Mouse (Mus musculus): Measurements from ENCODE around the gene Myo1c.

- TF ChIP-seq GATA1 (IDR thresholded peaks at IDR 0.05; ENCODE audit: borderline replicate concordance, low read length), result no peak
- TF ChIP-seq FLI1 (IDR thresholded peaks at IDR 0.05; ENCODE audit: low read length), result no peak
Measured at GRCm38 (mm10) chr11:75614769-75615168, 35.5 kb upstream of the Myo1c start.

All from megakaryocyte, embryonic 14.5 days (primary cell).